Mouse (Mus musculus): ENCODE results near the gene Rab43. TPM values are rescaled to one million over a fixed set of nuclear protein-coding genes. Genes with fewer than 3 reads are reported as not detected.

Gene Rab43
- polyA plus RNA-seq, 1 experiment from 2014 or later: 4.1 TPM

GRCm38 (mm10) chr6:87789791-87790190 lies 22.2 kb downstream of the Rab43 start:
- 89% methylated on average over 6 of the region's 6 CpGs for WGBS
- DNase-seq (ENCODE audit: low spot score): no peak
- Histone ChIP-seq H3K4me3 (no peak overlapping the region), H3K36me3 (replicated peaks) (peaks cover 10% of the 10 kb centered on the region), H3K4me1 (no peaks in the 10 kb centered on the region), H3K27me3 (replicated peaks; ENCODE audit: low read depth, poor library complexity, severe bottlenecking) (no peaks in the 10 kb centered on the region), H3K27ac (replicated peaks) (no peak overlapping the region), H3K9me3 (no peaks in the 10 kb centered on the region)

GRCm38 (mm10) chr6:87788896-87789587 lies 22.9 kb downstream of the Rab43 start:
- H3K36me3 ChIP-seq (replicated peaks): peaks cover 10% of the 10 kb centered on the region
- DNase-seq (ENCODE audit: low spot score): no peak
- no peak overlapping the region for H3K27ac ChIP-seq (replicated peaks)
- H3K27me3 ChIP-seq (replicated peaks; ENCODE audit: low read depth, poor library complexity, severe bottlenecking): no peaks in the 10 kb centered on the region
- H3K4me1 ChIP-seq: no peaks in the 10 kb centered on the region
- no peaks in the 10 kb centered on the region for H3K9me3 ChIP-seq
- WGBS: 71% methylated on average over 5 of the region's 5 CpGs
- no peak overlapping the region for H3K4me3 ChIP-seq

GRCm38 (mm10) chr6:87788266-87788895 lies 23.6 kb downstream of the Rab43 start:
- no peaks in the 10 kb centered on the region for H3K9me3 ChIP-seq
- no peak overlapping the region for H3K4me3 ChIP-seq
- WGBS: 91% methylated on average over 9 of the region's 9 CpGs
- H3K4me1 ChIP-seq: no peaks in the 10 kb centered on the region
- peaks cover 10% of the 10 kb centered on the region for H3K36me3 ChIP-seq (replicated peaks)
- no peak for DNase-seq (ENCODE audit: low spot score)
- no peak overlapping the region for H3K27ac ChIP-seq (replicated peaks)
- H3K27me3 ChIP-seq (replicated peaks; ENCODE audit: low read depth, poor library complexity, severe bottlenecking): no peaks in the 10 kb centered on the region

GRCm38 (mm10) chr6:87787108-87787890 lies 24.7 kb downstream of the Rab43 start:
- H3K27ac ChIP-seq (replicated peaks): no peak overlapping the region
- 88% methylated on average over 6 of the region's 6 CpGs for WGBS
- DNase-seq (ENCODE audit: low spot score): no peak

GRCm38 (mm10) chr6:87786621-87787020 lies 25.3 kb downstream of the Rab43 start:
- Histone ChIP-seq H3K27ac (replicated peaks) (no peak overlapping the region), H3K36me3 (replicated peaks) (no peaks in the 10 kb centered on the region; the same call in 1 of the 2 replicates), H3K27me3 (replicated peaks; ENCODE audit: low read depth, poor library complexity, severe bottlenecking) (no peaks in the 10 kb centered on the region), H3K4me3 (no peak overlapping the region), H3K9me3 (no peaks in the 10 kb centered on the region), H3K4me1 (no peaks in the 10 kb centered on the region)
- 81% methylated on average over 5 of the region's 5 CpGs for WGBS
- DNase-seq (ENCODE audit: low spot score): no peak

More at GRCm38 (mm10) chr6:87787108-87787890, 24.7 kb downstream of the Rab43 start:
- Histone ChIP-seq H3K4me3 (no peak overlapping the region), H3K4me1 (no peaks in the 10 kb centered on the region), H3K9me3 (no peaks in the 10 kb centered on the region), H3K36me3 (replicated peaks) (peaks cover 5% of the 10 kb centered on the region), H3K27me3 (replicated peaks; ENCODE audit: low read depth, poor library complexity, severe bottlenecking) (no peaks in the 10 kb centered on the region)

- Histone ChIP-seq H3K27ac (replicated peaks) (no peak overlapping the region), H3K9me3 (no peaks in the 10 kb centered on the region), H3K4me1 (no peaks in the 10 kb centered on the region), H3K4me3 (no peak overlapping the region), H3K36me3 (replicated peaks) (no peaks in the 10 kb centered on the region), H3K27me3 (replicated peaks; ENCODE audit: low read depth, poor library complexity, severe bottlenecking) (no peaks in the 10 kb centered on the region)
- DNase-seq (ENCODE audit: low spot score): no peak
- WGBS: 83% methylated on average over 8 of the region's 8 CpGs
These were observed 27.9 kb downstream of the Rab43 start for GRCm38 (mm10) chr6:87784033-87784432.

- Histone ChIP-seq H3K27ac (replicated peaks) (no peak overlapping the region), H3K27me3 (replicated peaks; ENCODE audit: low read depth, poor library complexity, severe bottlenecking) (no peaks in the 10 kb centered on the region), H3K4me3 (no peak overlapping the region), H3K36me3 (replicated peaks) (no peaks in the 10 kb centered on the region), H3K4me1 (no peaks in the 10 kb centered on the region), H3K9me3 (0 out of 2 replicates have a peak, but pooled peaks cover 3% of the 10 kb centered on the region)
- no peak for DNase-seq (ENCODE audit: low spot score)
- 81% methylated on average over 10 of the region's 10 CpGs for WGBS
These were observed 31.2 kb downstream of the Rab43 start for GRCm38 (mm10) chr6:87780546-87781301.

- Histone ChIP-seq H3K9me3 (peaks cover 8% of the 10 kb centered on the region; the same call in 1 of the 2 replicates), H3K4me3 (no peak overlapping the region), H3K27ac (replicated peaks) (no peak overlapping the region), H3K36me3 (replicated peaks) (no peaks in the 10 kb centered on the region), H3K27me3 (replicated peaks; ENCODE audit: low read depth, poor library complexity, severe bottlenecking) (no peaks in the 10 kb centered on the region), H3K4me1 (no peaks in the 10 kb centered on the region)
- no peak for DNase-seq (ENCODE audit: low spot score)
- WGBS: 83% methylated on average over 11 of the region's 11 CpGs
These were observed 32.5 kb downstream of the Rab43 start for GRCm38 (mm10) chr6:87779174-87780165.

GRCm38 (mm10) chr6:87778294-87779173 lies 33.4 kb downstream of the Rab43 start:
- Histone ChIP-seq H3K4me3 (no peak overlapping the region), H3K4me1 (no peaks in the 10 kb centered on the region), H3K36me3 (replicated peaks) (no peaks in the 10 kb centered on the region), H3K9me3 (peaks cover 8% of the 10 kb centered on the region; the same call in 1 of the 2 replicates), H3K27me3 (replicated peaks; ENCODE audit: low read depth, poor library complexity, severe bottlenecking) (no peaks in the 10 kb centered on the region), H3K27ac (replicated peaks) (no peak overlapping the region)
- DNase-seq (ENCODE audit: low spot score): no peak
- WGBS: 77% methylated on average over 11 of the region's 11 CpGs

GRCm38 (mm10) chr6:87777842-87778241 lies 34.1 kb downstream of the Rab43 start, which contains the start of gene Gp9:
Gp9 (plus strand) TSS chr6:87778072.
- no peaks in the 10 kb centered on the region for H3K4me1 ChIP-seq
- no peak within 1 kb of the TSS; the same call in 1 of the 2 replicates for H3K27ac ChIP-seq (replicated peaks)
- H3K9me3 ChIP-seq: peaks cover 8% of the 10 kb centered on the region; the same call in 1 of the 2 replicates
- 78% methylated on average over 2 of the region's 2 CpGs for WGBS
- no peaks in the 10 kb centered on the region for H3K27me3 ChIP-seq (replicated peaks; ENCODE audit: low read depth, poor library complexity, severe bottlenecking)
- no peak within 1 kb of the TSS for H3K4me3 ChIP-seq
- no peaks in the 10 kb centered on the region for H3K36me3 ChIP-seq (replicated peaks)
- no peak for DNase-seq (ENCODE audit: low spot score)
